Mouse (Mus musculus): ENCODE measurements at regions not wholly inside any gene's neighbourhood (a gene's known extent, or its start where the extent isn't known, plus 50 kb on each side); places are given as distances from the start of the nearest gene placed in this dataset.
A peak's percentile ranks its signal among the peaks of the same experiment; 100 is the strongest.

- peak in 1 of 2 experiments; percentile 4 for DNase-seq (ENCODE audit: low spot score in 2 of 2)
Observed at GRCm38 (mm10) chr3:3000199-3000598, 2750.4 kb upstream of the Gm8797 start.

GRCm38 (mm10) chr3:3001224-3001623, 2749.4 kb upstream of the Gm8797 start:
- peak in 1 of 2 experiments; percentile 3 for DNase-seq (ENCODE audit: low spot score in 2 of 2)

- DNase-seq (ENCODE audit: low spot score in 2 of 2): peak in 1 of 2 experiments; percentile 10
Observed at GRCm38 (mm10) chr3:3001639-3002038, 2749.0 kb upstream of the Gm8797 start.

- no peak for DNase-seq (ENCODE audit: low spot score in 2 of 2)
Observed at GRCm38 (mm10) chr3:3003425-3003824, 2747.2 kb upstream of the Gm8797 start.

- DNase-seq (ENCODE audit: low spot score in 2 of 2): peak in 1 of 2 experiments; percentile 6
Observed at GRCm38 (mm10) chr3:3011111-3011510, 2739.5 kb upstream of the Gm8797 start.

GRCm38 (mm10) chr3:3012951-3013350, 2737.7 kb upstream of the Gm8797 start:
- peak in 1 of 2 experiments; percentile 12 for DNase-seq (ENCODE audit: low spot score in 2 of 2)

GRCm38 (mm10) chr3:3014978-3015377, 2735.6 kb upstream of the Gm8797 start:
- no peak for DNase-seq (ENCODE audit: low spot score in 2 of 2)

GRCm38 (mm10) chr3:3016572-3016971, 2734.0 kb upstream of the Gm8797 start:
- peak in 1 of 2 experiments; percentile 4 for DNase-seq (ENCODE audit: low spot score in 2 of 2)

- DNase-seq (ENCODE audit: low spot score in 2 of 2): no peak
Observed at GRCm38 (mm10) chr3:3032793-3033192, 2717.8 kb upstream of the Gm8797 start.

Small RNA genes in the stretch of these regions (microRNA-seq; reads per million reads assigned to microRNA genes)
- gene Gm27460 (ENCODE audit: borderline number of aligned reads in 2 of 2) (0 reads per million in 2 experiments), gene Gm28002 (ENCODE audit: borderline number of aligned reads in 2 of 2) (0 reads per million in 2 experiments)
